Mouse (Mus musculus) frontal cortex, postnatal 14 days (tissue): ENCODE data around the gene Hnrnpc.

Source experiments
- DNase-seq, 2 experiments: peaks; one replicate each; pipeline ENCODE4 v3.0.0; 2022; ENCODE audit warnings: low spot score in 2 of 2

The Hnrnpc gene

DNA sequence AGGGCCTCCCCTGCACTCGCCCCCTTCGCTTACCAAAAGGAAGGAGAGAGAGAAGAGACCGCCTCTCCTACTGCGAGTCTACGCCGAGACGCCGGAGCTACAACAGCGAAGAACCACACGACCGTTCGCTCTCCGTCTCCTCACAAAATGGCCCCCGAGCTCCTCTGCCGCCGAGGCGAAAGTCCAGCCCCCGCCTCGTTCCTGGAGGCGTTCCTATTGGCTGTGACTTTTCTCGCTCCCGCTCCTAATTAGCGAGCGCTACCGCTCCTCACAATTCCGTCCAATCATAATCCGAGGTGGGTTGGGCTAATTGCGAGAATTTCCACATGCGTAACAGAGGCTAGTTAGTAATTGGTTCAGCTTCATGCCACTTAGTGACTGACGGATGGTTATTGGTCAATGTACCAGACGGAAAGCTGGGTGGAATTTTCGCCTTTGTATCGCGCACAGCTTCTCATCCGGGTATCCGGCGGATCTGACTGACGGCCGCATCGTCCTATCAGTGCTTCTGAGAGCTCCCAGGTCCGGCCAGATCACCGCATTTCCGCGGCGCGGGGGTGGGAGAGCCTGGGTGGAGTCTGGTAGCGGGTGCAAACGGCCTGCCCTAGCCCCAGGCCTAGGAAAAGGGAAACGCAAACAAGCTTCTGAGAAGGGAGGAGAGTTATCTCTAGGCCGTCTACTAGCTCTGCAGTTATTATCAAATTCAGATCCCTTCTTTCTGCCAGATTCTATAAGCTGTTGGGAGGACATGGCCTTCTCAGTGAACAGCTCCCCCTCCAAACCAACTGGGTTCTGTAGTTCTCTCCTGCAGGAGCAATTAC is at the start of gene Hnrnpc:
Gene Hnrnpc, minus strand, starts transcription at position 173 of the 821 bp plus-strand sequence.
- DNase-seq: peak; percentile 100

DNA sequence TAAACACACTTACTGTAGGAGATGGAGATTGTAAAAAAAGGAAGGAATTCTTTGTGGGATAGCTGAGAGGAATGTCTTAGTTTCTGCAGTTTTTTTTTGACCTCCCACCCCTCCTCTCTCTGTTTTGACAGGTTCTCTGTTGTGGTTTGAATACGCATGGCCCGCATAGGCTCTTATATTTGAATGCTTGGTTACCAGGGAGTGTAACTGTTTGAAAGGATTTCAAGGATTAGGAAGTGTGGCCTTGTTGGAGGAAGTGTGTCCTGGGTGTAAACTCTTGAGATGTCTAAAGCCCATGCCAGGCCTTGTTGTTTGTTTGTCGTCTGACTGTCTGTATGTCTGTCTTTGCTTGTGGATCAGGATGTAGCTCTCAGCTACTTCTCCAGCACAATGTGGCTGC is 48.8 kb upstream of the Hnrnpc start:
- no peak for DNase-seq

- DNase-seq: peak; percentile 17 to 25
These were observed 48.4 kb upstream of the Hnrnpc start for GRCm38 (mm10) chr14:52152179-52152578.

GRCm38 (mm10) chr14:52149888-52150287 is 46.1 kb upstream of the Hnrnpc start:
- no peak for DNase-seq

DNA sequence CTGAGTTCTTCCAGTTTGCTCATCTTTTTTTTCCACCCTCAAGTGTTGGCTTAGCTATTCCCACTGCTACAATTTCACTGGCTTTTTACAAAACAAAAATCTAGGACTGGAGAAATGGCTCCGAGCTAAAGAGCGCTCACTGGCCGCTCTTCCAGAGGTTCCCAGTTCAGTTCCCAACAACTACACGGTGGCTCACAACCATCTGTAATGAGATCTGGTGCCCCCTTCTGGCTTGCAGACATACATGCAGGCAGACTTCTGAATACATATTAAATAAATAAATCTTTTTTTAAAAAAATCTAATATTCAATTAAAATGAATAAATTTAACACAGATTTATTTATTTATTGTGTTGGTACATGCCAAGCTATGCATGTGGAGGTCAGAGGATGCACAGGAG is 42.7 kb upstream of the Hnrnpc start:
- DNase-seq: no peak

DNA sequence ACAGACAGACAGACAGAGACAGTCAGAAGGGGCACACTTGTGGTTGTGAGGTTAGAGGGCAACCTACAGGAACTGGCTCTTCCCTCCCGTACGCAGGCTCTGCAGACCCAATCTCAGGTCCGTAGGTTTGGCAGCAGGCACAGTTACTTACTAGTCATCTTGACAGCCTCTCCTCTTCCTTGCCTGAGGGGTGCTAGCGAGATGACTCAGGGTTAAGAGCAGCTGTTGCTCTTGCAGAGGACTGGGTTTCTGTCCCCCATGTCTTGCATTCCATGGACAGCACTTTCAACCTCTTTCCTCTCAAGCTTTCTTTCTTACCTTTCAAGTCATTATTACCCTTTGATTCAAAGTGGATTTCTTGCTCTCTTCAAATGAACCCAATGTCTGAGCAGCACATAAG is 40.3 kb upstream of the Hnrnpc start:
- no peak for DNase-seq

DNA sequence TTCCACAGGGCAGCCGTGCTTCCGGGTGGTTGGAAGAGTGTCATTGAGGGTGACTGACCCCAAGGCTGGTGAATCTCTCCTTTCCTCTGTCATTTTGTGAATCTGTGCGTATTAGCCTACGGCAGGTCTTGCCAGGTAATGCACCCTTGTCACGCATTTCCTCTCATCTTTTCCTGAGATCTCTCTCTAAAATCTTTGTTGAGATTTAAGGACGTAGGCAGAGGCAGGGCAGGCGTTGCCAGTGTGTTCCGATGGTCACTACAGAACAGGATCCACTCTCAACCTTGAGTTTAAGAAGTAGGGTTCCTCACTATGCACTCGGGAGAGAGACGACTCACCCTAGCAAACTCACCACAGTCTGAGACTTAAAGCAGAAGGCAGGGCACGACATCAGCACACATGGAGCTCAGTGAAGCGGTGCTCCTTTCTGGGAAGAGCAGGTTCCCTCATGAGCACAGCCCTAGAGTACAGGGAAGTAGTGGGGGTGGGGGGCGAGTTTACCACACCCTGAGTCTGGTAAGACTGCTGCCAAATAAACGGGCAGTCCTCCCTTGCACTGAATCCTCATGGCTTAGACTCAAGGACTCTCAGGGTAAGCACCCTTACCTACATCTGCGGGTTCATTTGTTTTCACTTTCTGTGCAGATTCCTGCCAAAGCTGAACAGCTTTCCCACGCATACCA is 37.8 kb upstream of the Hnrnpc start:
- DNase-seq: no peak

- no peak for DNase-seq
These were observed 37.0 kb upstream of the Hnrnpc start for GRCm38 (mm10) chr14:52140577-52141444.

GRCm38 (mm10) chr14:52133584-52133983 is 29.8 kb upstream of the Hnrnpc start:
- DNase-seq: no peak

DNA sequence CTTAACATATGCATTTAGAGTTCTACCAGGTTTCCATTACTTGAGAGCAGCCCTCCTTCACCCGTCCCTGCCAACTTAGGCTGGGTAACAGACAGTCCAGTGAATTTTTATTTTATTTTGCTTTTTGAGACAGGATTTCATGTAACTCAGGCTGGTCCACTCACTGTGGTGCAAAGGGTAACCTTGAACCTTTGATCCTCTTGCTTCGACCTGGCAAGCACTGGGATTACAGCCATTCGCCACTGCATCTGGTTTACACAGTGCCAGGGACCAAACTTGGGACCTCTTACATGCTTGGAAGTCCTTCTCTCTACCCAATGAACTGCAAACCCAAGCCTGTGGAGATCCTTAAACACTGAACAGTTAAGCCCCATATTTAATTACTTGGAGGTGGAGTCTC is 20.8 kb upstream of the Hnrnpc start:
- DNase-seq: no peak

GRCm38 (mm10) chr14:52123918-52124317 is 20.1 kb upstream of the Hnrnpc start:
- DNase-seq: peak; percentile 19 to 70

GRCm38 (mm10) chr14:52120169-52120568 is 16.3 kb upstream of the Hnrnpc start:
- no peak for DNase-seq

DNA sequence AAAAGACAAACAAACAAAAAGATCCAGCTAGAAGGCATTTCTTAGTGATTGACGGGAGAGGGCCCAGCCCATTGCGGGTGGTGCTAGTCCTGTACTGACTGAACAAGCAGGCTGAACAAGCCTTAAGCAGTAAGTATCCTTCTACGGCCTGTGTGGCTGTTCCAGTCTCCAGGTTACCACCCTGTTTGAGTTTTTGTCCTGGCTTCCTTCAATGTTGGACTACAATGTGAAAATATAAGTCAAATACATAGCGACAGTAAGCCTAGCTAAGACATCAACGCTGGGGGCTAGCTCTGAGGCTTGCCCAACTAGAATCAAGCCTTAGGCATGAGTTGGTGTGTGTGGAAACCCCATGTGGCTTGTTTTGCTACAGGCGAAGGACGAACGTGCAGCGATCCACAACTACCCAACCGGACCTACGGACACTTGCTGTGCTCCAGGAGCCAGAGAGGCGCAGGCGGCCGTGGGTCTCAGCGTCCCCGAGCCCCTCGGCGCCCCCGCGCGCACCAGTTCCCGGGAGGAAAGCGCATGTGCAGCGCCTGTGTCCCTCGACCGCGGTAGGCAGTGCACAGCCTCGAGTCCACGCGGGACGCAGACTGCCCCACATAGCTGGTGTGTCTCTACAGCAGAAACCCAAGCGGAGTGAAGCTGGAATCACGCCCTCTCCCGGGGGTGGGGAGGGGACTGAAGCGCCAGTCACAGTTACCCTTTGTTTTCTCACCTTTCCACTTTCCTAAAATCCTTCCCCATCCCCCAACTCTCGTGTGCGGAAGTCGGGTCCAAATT is 15.2 kb upstream of the Hnrnpc start:
- peak in 1 of 2 experiments; percentile 21 for DNase-seq

DNA sequence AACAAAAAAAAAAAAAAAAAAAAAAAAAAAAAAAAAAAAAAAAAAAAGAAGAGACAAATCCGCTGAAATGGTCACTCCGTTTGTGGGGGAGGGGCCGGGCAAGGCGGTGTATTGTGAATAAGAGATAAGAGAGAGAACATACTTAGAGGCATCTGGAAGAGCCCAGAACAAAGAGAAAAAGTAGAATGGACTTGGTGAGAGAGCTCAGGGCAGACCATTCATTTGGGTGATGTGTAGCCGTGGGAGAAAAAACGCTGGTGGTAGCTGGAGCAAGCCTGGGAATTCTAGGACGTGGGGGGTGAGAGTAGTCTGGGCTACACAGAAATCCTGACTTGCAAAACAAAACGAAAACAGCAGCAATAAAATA is 14.6 kb upstream of the Hnrnpc start:
- no peak for DNase-seq

- no peak for DNase-seq
These were observed 13.4 kb upstream of the Hnrnpc start for GRCm38 (mm10) chr14:52117241-52117640.

DNA sequence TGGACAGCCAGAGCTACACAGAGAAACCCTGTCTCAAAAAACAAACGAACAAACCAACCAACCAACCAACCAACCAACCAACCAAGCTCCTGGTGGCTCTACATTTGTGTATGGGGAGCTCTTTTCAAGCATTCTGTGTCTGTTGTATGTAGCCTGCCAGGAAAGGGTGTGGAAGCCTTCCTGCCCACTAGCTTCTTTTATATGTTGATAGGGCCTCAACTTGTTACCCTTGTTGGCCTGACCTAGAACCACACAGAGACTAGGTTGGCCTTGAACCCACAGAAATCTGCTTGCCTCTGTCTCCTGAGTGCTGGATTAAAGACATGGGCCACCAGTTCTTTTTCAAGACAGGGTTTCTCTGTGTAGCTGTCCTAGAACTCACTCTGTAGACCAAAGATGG is 10.3 kb upstream of the Hnrnpc start:
- DNase-seq: no peak

DNA sequence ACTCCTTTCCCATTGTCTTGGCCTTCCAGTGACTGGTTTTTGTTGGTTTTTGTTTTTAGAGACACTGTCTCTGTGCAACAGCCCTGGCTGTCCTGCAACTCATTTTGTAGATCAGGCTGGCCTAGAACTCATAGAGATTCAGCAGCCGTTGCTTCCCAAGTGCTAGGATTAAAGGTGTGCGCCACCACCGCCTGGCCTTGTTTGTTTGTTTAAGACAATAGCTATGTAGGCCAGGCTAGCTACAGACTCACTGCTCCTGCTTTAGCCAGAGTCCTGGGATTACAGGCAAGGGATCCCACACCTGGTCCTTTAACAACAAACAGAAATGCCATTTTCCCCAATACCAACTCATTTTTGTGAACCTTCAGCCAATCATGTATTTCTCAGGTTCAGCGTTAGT is 6.5 kb upstream of the Hnrnpc start, which contains the start of gene Rpgrip1:
Gene Rpgrip1, plus strand, starts transcription at position 359 of the 400 bp plus-strand sequence.
- no peak for DNase-seq

GRCm38 (mm10) chr14:52108025-52108424 is 4.2 kb upstream of the Hnrnpc start:
- DNase-seq: no peak

DNA sequence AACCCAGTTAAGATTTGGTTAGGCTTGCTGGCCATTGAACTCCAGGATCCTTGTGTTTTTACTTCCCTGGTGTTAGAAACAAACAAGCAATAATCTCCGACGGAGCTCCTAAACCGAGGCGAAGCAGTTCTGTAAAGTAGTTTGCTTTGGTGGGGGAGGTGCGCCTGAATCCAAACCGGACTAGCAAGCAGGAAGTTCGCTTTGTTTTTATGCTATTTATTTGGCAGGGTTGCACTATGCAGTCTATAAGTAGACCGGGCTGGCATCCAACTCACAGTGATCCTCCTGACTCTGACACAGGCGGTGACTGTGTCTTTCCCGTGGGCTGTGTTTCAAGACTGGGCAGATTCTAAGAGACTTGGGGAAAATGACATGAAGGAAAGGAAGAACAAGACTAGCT is 2.9 kb upstream of the Hnrnpc start:
- peak; percentile 35 to 39 for DNase-seq

DNA sequence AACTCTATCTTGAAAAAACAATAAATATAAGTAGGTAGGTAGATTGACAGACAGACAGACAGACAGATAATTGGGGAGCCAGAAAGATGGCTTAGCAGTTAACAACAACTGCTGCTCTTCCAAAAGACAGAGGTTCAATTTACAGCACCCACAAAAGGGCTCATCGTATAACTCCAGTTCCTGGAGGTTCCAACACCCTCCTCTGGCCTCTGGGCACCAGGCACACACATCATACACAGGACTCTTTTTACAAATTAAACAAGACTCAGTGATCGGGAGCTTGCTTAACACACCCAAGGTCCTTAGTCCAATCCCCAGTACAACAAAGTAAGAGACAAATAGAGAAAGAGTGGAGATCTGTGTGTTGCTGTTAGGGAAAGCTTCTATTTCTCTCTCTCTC is 1.5 kb upstream of the Hnrnpc start:
- no peak for DNase-seq

DNA sequence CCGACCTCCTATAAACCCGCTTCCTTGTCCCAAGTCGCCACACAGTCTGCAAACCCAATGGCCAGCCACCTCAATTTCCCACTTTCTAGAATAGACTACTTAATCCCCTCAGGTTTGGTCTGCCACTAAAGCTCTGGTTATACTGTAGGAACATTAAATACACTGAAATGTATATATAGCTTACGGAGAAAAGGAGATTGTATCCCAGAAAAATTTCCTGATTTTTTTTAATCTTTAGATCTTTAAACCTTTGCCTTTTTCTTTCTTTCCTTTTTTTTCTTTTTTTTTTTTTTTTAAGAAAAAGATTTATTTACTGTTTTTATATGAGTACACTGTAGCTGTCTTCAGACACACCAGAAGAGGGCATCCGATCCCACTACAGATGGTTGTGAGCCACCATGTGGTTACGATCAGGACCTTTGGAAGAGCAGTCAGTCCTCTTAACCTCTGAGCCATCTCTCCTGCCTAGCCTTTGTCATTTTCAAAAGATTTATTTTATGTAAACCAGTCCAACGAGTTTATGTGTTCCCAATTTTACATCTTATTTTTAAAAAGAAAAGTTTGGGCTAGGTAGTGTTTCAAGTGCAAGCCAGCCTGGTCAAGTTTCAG is 953 bp upstream of the Hnrnpc start:
- no peak for DNase-seq
